In the genomic region with DNA sequence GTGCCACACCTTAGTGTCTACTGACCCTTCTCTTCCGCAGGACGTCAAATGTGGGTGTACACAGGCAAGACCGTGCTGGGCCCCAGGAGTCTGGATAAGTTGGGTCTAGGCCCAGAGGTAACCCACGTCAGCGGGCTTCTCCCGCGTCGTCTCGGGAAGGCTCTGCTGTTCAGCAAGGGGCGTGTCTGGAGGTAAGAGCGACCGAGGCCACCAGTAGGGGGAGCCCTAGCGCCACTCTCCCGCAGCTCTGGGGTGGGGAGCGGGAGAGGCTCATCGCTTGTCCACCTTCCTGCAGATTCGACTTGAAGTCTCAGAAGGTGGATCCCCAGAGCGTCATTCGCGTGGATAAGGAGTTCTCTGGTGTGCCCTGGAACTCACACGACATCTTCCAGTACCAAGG, we compare ENCODE assay signal across 8 mouse cellular contexts. TPM values are rescaled to one million over a fixed set of nuclear protein-coding genes. Genes with fewer than 3 reads are reported as not detected.
DNase-seq lines count a peak whose midpoint lies in the region; ATAC-seq and TF ChIP-seq lines count a peak whose summit lies in the region.

No protein-coding gene starts in this region.

- H3K4me3 ChIP-seq in limb, embryonic 12.5 days (replicated peaks) = no peak overlapping the region
- H3K4me3 ChIP-seq in midbrain, embryonic 13.5 days (replicated peaks) = no peak overlapping the region
- no peak overlapping the region for H3K4me3 ChIP-seq in spleen, adult 2 months (ENCODE audit: extremely low read depth, insufficient read depth, insufficient read length)

- WGBS in limb, embryonic 12.5 days = under 1% methylated on average over 21 of the region's 21 CpGs
- 2% methylated on average over 21 of the region's 21 CpGs for WGBS in midbrain, embryonic 13.5 days
- WGBS in spleen, adult 2 months = 4% methylated on average over 21 of the region's 21 CpGs

- no peak overlapping the region for H3K27ac ChIP-seq in limb, embryonic 12.5 days
- no peak overlapping the region for H3K27ac ChIP-seq in midbrain, embryonic 13.5 days
- no peak overlapping the region for H3K27ac ChIP-seq in spleen, adult 2 months (ENCODE audit: insufficient read depth, low read length)

- H3K36me3 ChIP-seq in limb, embryonic 12.5 days = no peaks in the 10 kb centered on the region
- H3K36me3 ChIP-seq in midbrain, embryonic 13.5 days = no peaks in the 10 kb centered on the region
- no peaks in the 10 kb centered on the region for H3K36me3 ChIP-seq in spleen, adult 2 months (ENCODE audit: control insufficient read depth, insufficient read depth, low read length)

- H3K4me1 ChIP-seq in limb, embryonic 12.5 days (replicated peaks) = peaks cover 13% of the 10 kb centered on the region
- H3K4me1 ChIP-seq in midbrain, embryonic 13.5 days (replicated peaks) = peaks cover 32% of the 10 kb centered on the region
- peaks cover 15% of the 10 kb centered on the region for H3K4me1 ChIP-seq in spleen, adult 2 months (ENCODE audit: control insufficient read depth, insufficient read depth, insufficient read length)

- peaks cover 4% of the 10 kb centered on the region; the same call in 1 of the 2 replicates for H3K9me3 ChIP-seq in limb, embryonic 12.5 days
- no peaks in the 10 kb centered on the region for H3K9me3 ChIP-seq in midbrain, embryonic 13.5 days

- ATAC-seq in frontal cortex, adult (ENCODE audit: low TSS enrichment) = peak; percentile 86; the same call in 1 of the 2 replicates
- peak; percentile 74 for ATAC-seq in inflammation-experienced regulatory T-cells, adult 6 months
- peak; percentile 28; the same call in 1 of the 2 replicates for ATAC-seq in limb, embryonic 12.5 days (ENCODE audit: insufficient number of reproducible peaks, insufficient read depth, low FRiP score, low TSS enrichment, low read depth)
- peak; percentile 86 for ATAC-seq in midbrain, embryonic 13.5 days

- peaks cover 83% of the 10 kb centered on the region for H3K27me3 ChIP-seq in limb, embryonic 12.5 days
- peaks cover 67% of the 10 kb centered on the region for H3K27me3 ChIP-seq in midbrain, embryonic 13.5 days
- H3K27me3 ChIP-seq in spleen, adult 2 months (ENCODE audit: control insufficient read depth, insufficient read depth, low read length) = peaks cover 12% of the 10 kb centered on the region

- TF ChIP-seq CTCF in spleen, adult 2 months (IDR thresholded peaks at IDR 0.05; ENCODE audit: extremely low read depth, insufficient read depth, insufficient read length, insufficient replicate concordance) = peak; percentile 93

- H3K4me2 ChIP-seq in limb, embryonic 12.5 days = peak overlapping the region; percentile 34
- peak overlapping the region; percentile 17; the same call in 1 of the 2 replicates for H3K4me2 ChIP-seq in midbrain, embryonic 13.5 days (replicated peaks)

- TF ChIP-seq POLR2A in spleen, adult 2 months (IDR thresholded peaks at IDR 0.05; ENCODE audit: low read depth, low read length) = no peak

- DNase-seq in frontal cortex, postnatal 14 days (ENCODE audit: low spot score in 2 of 2) = no peak
- peak; percentile 95 to 97 for DNase-seq in cerebellum, postnatal 14 days
- peak; percentile 20 to 30 for DNase-seq in gastrocnemius, adult 8-10 months (ENCODE audit: low spot score in 2 of 2)
- DNase-seq in spleen, adult 2 months (ENCODE audit: low read depth in 1 of 2, low spot score in 2 of 2) = peak; percentile 42 to 68

- H3K9ac ChIP-seq in limb, embryonic 12.5 days (replicated peaks) = no peak overlapping the region
- 0 out of 2 replicates have a peak overlapping the region, but pooled peaks have one; percentile 7 for H3K9ac ChIP-seq in midbrain, embryonic 13.5 days (replicated peaks)

RNA-seq across cellular contexts. Expression of gene Slc12a5, which starts 7.4 kb away (rescaled TPM):
- total RNA-seq in gastrocnemius, adult 8-10 months (2022) = under 1 TPM; 0.31 to 0.40 (median 0.36) TPM
- polyA plus RNA-seq in inflammation-experienced regulatory T-cells, adult 6 months (2017; shearing (Covaris generic)) = under 1 TPM in 2 of 3 experiments, not detected in 1; 0.21 to 0.33 TPM
- 1.5 and 1.6 TPM in 2 replicates for polyA plus RNA-seq in limb, embryonic 12.5 days (2016; fragmentation: Nextera tagmentation; extraction: Ambion mirVana)
- 19.7 and 20.2 TPM in 2 replicates for polyA plus RNA-seq in midbrain, embryonic 13.5 days (2015; fragmentation: Nextera tagmentation; extraction: Ambion mirVana)
- polyA plus RNA-seq in spleen, adult 2 months (2012; rRNA removed) = 1.2 and 1.3 TPM in 2 replicates

RNA-seq across cellular contexts. Expression of gene Mmp9, which starts 12.6 kb away (rescaled TPM):
- under 1 TPM; 0.15 to 0.83 (median 0.58) TPM for total RNA-seq in gastrocnemius, adult 8-10 months (2022)
- 1 to 10 TPM; 1.3 to 2.6 (median 2.6) TPM for polyA plus RNA-seq in inflammation-experienced regulatory T-cells, adult 6 months (2017; shearing (Covaris generic))
- polyA plus RNA-seq in limb, embryonic 12.5 days (2016; fragmentation: Nextera tagmentation; extraction: Ambion mirVana) = 1.9 and 2.9 TPM in 2 replicates
- polyA plus RNA-seq in midbrain, embryonic 13.5 days (2015; fragmentation: Nextera tagmentation; extraction: Ambion mirVana) = 17.2 and 19.5 TPM in 2 replicates
- 16.0 and 26.6 TPM in 2 replicates for polyA plus RNA-seq in spleen, adult 2 months (2012; rRNA removed)

RNA-seq across cellular contexts. Expression of gene Zfp335, which starts 41.7 kb away (rescaled TPM):
- total RNA-seq in gastrocnemius, adult 8-10 months (2022) = 10 to 100 TPM in 1 of 4 experiments, 1 to 10 TPM in 3; 7.7 to 10.6 (median 8.1) TPM
- polyA plus RNA-seq in inflammation-experienced regulatory T-cells, adult 6 months (2017; shearing (Covaris generic)) = 1 to 10 TPM; 6.2 to 7.4 (median 6.8) TPM
- polyA plus RNA-seq in limb, embryonic 12.5 days (2016; fragmentation: Nextera tagmentation; extraction: Ambion mirVana) = 14.4 and 17.4 TPM in 2 replicates
- 13.5 and 15.1 TPM in 2 replicates for polyA plus RNA-seq in midbrain, embryonic 13.5 days (2015; fragmentation: Nextera tagmentation; extraction: Ambion mirVana)
- 37.8 and 47.5 TPM in 2 replicates for polyA plus RNA-seq in spleen, adult 2 months (2012; rRNA removed)

Comparison
In these comparisons a context has a peak if more than half of its experiments do, and no peak if none do; other contexts are left out.
1. ATAC-seq: peak in every context shown above with its lines; median percentile 86 in frontal cortex, adult; 86 in midbrain, embryonic 13.5 days; 74 in inflammation-experienced regulatory T-cells, adult 6 months; 28 in limb, embryonic 12.5 days.
2. DNase-seq: peak in cerebellum, postnatal 14 days (2 of 2), gastrocnemius, adult 8-10 months (2 of 2) and spleen, adult 2 months (2 of 2); none in frontal cortex, postnatal 14 days (0 of 2).